Mouse (Mus musculus): ENCODE results near the gene Rbx1. TPM values are rescaled to one million over a fixed set of nuclear protein-coding genes. Genes with fewer than 3 reads are reported as not detected.

Gene Rbx1
- total RNA-seq, 2 experiments from 2014 or later: 97.2 to 104 TPM

DNA sequence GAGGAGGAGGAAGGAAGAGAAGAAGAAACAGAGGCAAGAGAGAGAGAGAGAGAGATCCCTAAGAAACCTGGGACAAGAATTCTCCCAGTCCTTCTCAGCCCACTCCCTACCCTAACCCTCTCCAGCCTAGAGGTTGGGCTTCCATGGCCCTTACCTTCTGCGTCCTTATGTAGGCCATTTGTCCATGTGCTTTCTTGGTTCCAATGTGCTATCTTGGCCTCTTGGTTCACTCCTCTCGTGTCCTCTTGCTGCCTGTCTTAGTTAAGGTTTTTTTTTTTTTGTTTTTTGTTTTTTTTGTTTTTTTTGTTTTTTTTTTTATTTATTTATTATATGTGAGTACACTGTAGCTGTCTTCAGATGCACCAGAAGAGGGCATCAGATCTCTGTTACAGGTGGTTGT lies 16.9 kb downstream of the Rbx1 start:
- DNase-seq: no peak

DNA sequence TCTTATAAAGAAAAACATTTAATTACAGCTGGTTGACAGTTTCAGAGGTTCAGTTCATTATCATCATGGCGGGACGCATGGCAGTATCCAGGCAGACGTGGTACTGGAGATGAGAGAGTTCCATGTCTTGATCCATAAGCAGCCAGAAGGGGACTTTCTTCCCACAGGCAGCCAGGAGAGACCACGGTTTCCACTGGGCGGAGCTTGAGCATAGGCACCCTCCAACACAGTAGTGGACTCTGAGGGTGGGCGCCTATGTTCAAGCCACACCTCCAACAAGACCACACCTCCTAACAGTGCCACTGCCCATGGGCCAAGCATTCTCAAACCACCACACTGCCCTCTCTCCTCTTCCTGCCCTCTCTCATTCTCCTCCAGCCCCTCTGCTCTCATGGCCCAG lies 17.6 kb downstream of the Rbx1 start:
- no peak for DNase-seq

DNA sequence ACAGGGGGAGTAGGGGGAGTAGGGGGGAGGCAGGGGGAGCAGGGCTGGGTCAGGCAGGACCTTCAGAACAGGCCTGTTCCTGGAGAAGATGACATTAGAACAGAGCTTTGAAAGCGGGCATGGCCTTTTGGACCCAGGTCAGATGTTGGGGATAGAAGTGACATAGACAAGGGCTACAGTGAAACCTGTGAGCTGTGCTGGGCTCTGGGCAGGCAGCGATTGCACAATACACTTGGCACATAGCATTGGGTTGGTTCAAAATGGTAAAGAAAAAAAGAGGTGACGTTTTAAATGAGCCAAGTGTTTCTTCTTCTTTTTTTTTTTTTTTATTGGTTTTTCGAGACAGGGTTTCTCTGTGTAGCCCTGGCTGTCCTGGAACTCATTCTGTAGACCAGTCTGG lies 19.4 kb downstream of the Rbx1 start:
- DNase-seq: no peak

DNA sequence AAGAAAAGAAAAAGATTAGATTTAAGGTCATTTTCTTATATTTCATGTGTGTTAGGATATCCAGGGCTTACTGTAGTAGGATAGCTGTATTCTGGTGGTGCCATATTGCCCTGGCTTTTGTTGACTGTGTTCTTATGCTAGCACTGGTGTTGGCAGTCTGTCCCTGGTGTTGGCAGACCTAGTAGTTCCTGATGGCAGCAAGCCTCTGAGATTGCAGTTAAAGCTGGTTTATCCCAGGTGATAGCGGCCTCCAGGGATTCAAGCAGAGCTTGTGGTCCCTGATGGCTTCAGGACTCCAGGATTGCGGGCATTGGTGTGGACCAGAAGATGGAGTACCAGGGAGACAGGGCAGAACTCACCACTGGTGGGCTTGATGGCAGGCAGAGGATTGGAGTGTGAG lies 37.4 kb downstream of the Rbx1 start:
- DNase-seq: no peak

DNA sequence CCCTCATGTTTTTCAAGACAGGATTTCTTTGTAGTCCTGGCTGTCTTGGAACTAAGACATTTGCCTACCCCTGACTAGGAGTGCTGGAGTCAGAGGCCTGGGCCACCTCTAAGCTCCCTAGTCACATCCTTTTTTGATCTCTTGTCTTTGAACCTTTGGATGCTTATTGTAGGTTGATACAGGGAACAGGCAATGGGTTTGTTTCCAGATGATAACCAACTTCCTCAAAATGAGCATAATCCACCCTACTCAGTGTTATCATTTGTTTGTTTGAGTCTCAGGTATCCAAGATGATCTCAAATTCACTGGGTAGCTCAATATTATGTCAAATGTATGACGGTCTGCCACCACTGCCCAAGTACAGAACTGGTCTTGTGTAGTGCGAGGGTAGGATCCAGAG lies 37.9 kb downstream of the Rbx1 start:
- DNase-seq: no peak

DNA sequence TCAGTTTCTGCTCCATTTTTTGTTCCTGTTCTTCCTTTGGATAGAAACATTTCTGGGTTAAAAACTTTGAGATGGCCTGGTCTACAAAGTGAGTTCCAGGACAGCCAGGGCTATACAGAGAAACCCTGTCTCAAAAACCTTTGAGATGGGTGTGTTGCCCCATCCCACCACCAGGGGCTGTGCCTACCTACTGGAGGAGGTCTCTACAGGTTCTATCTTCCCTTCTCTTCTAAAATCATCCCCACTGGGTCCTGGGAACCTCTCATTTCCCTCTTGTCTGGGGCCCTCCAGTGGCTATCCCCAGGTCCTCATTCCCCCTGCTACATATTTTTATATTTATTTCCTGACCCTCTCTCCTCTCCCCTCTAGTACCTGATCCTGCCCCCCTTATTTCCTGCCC lies 41.1 kb downstream of the Rbx1 start:
- DNase-seq: no peak

DNA sequence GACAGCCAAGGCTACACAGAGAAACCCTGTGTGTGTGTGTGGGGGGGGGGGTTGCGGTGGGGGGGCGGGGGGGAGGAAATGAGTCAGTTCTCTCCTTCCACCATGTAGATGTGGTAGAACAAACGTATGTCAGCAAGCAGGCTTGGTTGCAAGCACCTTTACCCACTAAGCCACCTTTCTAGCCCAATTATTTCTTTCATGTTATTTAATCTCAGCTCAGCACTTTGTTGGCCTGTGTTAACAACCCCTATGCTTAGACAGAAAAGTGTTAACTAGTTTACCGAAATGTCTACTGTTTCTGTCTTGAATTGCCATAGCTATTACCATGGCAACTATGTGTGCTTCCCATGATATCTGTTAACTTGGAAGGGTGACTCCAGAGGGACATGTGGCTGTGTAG lies 44.5 kb downstream of the Rbx1 start:
- no peak for DNase-seq

DNA sequence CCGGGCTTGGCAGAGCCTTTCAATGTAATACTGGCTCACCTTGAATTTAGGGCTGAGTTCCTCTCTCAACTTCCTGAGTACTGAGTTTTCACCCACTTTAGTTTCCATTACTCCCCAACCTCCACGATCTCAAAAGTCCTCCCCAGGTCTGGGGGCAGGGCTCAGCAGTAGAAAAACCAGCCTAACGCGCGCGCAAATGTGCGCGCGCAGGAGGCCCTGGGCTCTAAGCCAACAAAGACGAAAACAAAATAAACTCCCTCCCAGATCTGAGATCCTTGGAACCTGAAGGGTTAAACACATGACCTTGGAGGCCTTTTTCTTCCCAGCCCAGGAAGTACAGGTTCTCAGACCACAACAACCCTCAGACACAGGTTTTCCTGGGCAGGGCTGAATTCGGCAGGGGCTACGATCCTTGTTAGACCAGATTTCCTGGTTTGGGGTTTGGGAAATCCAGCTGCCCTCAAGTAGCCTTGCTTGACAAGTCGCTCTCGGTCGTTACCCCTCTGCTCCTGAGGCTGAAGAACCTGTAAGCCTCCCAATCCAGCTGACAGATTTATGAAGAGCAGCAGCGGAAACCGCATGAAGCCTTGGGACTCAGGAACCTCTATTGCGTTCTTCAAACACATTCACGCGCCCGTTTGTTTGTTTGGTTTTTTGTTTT lies 45.6 kb downstream of the Rbx1 start:
- DNase-seq: no peak

DNA sequence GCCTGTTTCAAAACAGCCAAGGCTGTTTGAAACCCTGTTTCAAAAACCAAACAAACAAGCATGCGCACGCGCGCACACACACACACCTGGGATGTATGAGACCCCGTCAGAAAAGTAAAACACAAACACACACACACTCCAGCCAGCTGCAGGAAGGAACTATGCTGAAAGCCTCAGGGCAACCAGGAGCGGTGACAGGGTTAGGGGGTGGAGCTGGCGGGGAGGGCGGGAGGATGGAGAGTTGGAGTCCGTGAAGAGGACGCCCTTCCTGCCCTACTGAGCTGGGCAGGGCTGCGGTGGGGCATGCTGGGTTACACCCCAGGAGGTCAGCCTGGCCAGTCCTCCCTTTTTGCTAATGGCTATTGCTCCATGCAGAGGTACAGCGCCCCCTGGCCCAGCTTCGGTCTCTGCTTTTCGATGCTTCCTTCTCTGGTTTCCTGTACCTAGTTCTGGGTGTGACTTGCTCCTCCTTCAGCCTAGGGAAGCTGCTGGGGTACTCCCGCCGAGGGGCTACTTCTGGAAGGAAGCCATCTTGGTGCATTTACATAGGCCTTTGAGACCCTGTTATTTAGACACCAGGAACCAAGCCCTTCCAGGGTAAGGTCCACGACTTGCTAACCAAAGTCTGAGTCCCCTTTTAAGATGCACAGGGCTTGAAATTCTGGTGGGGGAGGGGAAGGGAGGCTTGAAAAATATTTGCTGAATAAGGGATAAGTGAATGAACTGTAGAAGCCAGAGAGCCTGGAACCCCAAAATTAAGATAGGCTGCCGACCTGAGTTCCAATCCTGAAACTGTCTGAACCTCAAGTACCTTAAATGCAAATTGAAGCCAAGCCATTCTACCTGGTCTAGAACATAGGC lies 48.2 kb downstream of the Rbx1 start:
- peak; percentile 81 for DNase-seq

DNA sequence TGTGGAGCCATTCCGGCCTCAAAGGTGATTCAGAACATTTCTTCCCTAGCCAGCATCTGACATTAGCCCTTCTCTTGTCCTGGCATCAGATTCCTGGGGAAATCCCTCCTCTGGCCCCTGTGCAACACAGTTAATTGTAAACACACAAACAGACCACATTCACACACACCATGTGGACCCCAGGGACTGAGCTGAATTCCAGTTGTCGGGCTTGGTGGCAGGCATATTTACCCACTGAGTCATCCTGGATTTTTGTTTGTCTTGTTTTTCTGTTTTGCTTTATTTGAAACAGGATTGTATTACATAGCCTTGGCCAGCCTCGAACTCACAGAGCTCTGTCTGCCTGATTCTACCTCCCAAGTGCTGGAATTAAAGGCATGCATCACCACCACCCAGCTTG lies 49.1 kb downstream of the Rbx1 start:
- DNase-seq: no peak

DNA sequence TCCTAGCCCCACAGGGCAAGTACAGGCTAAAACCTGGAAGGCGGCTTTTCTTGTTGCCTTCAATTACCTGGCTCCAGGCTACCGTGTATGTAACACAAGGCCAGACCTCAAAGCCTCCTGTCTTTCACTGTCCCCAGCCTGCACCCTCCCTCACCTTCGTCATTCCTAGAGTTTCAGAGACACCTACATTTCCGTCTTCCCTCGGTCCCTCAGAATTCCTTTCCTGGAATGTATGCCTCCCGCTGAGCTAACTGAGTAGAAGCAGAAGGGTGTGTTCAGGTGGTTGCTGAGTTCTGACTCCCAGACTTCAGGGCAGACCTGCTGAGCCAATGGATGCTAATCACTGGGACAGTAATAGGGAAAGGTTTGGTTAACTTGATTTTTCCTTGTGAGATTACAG lies 51.9 kb downstream of the Rbx1 start:
- no peak for DNase-seq

DNA sequence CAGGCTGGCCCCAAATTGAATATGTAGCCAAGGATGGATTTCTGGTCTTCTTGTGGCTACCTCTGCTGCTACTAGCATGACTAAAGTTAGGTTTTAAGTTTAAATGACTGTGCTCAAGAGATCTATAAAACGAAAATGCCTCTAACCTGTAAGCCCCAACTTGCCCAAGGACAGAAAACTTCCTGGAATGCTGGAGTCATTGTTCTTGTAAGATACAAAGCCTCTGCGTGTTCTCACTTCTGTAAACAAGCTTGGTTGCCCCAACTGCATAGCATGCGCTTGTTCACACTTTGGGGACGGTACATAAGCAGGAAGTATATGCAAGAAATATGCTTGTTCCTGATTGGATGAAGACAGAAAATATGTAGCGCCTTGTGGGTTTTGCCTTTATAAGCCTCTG lies 52.7 kb downstream of the Rbx1 start:
- no peak for DNase-seq

DNA sequence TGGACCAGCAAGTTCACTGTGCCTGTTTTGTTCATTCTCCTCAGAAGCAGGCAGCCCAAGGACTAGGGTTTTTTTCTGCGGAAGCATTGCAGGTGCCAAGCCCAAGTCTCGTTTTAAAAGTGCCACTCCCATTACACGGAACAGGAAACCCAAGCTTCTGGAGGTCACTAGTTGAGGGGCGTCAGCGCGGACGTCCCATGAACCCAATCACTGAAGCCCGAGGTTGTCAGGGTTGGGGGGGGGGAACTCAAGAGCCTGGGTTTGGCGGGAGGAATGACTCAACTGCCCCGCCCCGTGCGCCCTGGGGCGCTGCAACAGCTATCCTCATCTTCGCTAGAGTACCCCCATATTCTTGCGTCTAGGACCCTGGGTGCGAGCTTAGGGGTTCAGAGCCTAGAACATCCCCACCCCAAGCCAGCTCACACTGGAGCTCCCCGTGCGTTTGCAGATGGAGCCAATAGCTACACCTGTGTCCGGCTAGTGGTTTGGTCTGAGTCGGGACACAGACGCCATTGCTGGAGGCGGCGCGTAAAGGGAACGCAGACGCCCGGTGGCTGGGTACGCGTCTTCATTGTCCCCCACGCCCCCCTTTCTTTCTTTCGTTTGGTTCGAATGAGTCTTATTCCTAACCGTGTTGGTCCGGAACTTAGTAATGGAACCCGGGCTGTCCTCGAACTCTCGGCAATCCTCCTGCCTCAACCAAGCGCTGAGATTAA lies 56.1 kb downstream of the Rbx1 start:
- peak; percentile 53 for DNase-seq

DNA sequence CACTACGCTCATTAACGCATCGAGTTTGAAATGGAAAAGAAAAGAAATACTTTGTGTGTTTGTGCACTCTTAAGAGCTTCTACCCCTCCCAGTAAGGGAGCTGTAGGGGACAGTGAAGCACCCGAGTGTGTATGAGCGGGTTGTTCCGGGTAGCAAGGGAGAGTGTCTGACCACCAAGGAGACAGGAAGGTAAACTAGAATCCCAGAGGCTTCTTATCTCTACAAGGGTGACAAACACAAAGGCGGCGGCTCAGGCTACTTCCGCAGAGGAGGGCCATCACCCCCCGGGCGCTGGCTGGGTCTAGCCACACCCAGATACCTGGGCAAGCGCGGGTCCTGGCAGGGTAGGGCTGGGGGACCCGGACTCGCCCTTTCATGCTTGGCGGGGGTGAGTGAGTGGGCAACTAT lies 56.7 kb downstream of the Rbx1 start:
- DNase-seq: no peak

DNA sequence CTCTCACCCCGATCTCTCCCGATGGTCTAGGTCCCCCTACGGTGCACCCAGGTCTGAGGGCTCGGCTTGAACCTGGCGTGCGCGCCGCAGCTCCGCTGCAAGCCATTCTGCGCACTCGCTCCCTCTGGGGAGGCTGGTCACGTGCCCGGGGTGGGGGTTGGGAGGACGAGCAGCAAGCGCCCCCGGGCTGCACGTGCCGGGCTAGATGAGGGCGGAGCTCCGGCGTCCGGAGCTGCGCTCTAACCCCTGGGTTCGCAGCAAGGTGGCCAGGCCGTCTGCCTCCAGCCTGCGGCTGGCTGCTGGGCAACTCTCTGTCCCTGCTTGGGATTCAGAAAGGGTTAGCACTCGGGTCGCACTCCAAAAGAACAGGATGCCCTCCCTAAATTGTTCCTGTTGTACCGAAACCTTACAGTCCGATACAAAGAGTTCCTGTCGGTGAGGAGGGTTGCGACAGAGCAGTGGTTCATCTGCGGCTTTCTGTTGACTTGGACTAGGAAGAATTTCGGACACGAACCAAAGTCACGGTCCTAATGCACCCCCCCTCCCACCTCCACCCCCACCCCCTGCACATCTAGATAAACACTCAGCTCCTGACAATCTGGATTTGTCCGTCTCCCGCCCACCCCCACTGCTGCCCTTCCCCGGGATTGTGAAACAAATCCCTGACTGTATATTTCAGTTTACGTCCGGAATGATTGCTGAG lies 57.2 kb downstream of the Rbx1 start:
- peak; percentile 90 for DNase-seq

DNA sequence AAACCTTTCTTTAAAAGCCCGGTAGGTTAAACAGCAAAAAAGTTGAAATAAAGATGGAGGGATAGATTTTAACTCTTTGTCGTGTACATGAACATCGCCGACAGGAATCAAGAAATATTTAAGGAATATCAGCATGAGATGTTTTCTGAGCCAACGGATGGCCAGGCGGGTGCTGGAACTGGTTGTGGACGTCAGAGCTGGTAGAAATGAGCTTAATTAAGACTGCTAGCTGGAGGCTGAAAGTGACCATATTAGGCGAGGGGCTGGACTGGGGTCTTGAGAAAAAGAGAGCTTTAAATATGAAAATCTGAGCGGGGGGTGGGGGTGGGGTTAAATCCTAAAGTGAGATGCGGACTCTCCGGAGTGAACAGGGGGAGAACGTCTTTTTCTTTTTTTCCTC lies 57.8 kb downstream of the Rbx1 start:
- DNase-seq: no peak

Other genes with a start within 250 kb of the Rbx1 start
- 1 to 10 TPM; 2.4 to 3.6 TPM for gene Mchr1, start 230.8 kb upstream of the Rbx1 start, total RNA-seq (2021)
- gene Slc25a17, start 105.5 kb upstream of the Rbx1 start, total RNA-seq (2021): 10 to 100 TPM in 1 of 2 experiments, 1 to 10 TPM in 1; 9.3 to 12.5 TPM
- 10 to 100 TPM; 84.6 to 87.8 TPM for gene St13, start 66.2 kb upstream of the Rbx1 start, total RNA-seq (2021)
- gene Xpnpep3, start 66.2 kb upstream of the Rbx1 start, total RNA-seq (2021): 1 to 10 TPM; 6.5 to 6.7 TPM
- not detected for gene Dnajb7, start 58.0 kb upstream of the Rbx1 start, total RNA-seq (2021)
- 10 to 100 TPM; 26.9 to 34.6 TPM for gene Ep300, start 119.1 kb downstream of the Rbx1 start, total RNA-seq (2021)
- 1 to 10 TPM; 5.7 to 7.0 TPM for gene L3mbtl2, start 197.6 kb downstream of the Rbx1 start, total RNA-seq (2021)
- 1 to 10 TPM in 1 of 2 experiments, under 1 TPM in 1; 0.70 to 1.2 TPM for gene Chadl, start 231.0 kb downstream of the Rbx1 start, total RNA-seq (2021)

All from gastrocnemius, postnatal 25 days (tissue).